Mouse (Mus musculus): ENCODE data around the gene Rarg. TPM values are rescaled to one million over a fixed set of nuclear protein-coding genes. Genes with fewer than 3 reads are reported as not detected.

Rarg gene
- 10 to 100 TPM in 1 of 2 experiments, 1 to 10 TPM in 1; 5.9 to 11.6 TPM for total RNA-seq (2021)
- long read RNA-seq, experiment 1, partial matches to known transcripts = 0 of 8 reads
- long read RNA-seq, experiment 1, other reads (novel, unspliced or antisense) = 2 of 8 reads
- long read RNA-seq, experiment 2, partial matches to known transcripts = 0 of 5 reads
- long read RNA-seq, experiment 2, other reads (novel, unspliced or antisense) = 0 of 5 reads

- DNase-seq (ENCODE audit: low spot score) = no peak
Measured at GRCm38 (mm10) chr15:102257202-102258075, at the start of gene Rarg. Gene Rarg (minus strand): TSS chr15:102257517.

- DNase-seq (ENCODE audit: low spot score) = no peak
Measured at GRCm38 (mm10) chr15:102302542-102302941, 45.2 kb upstream of the Rarg start.

- no peak for DNase-seq (ENCODE audit: low spot score)
Measured at GRCm38 (mm10) chr15:102296368-102297006, 39.2 kb upstream of the Rarg start.

- peak; percentile 94 for DNase-seq (ENCODE audit: low spot score)
Measured at GRCm38 (mm10) chr15:102295633-102296367, 38.5 kb upstream of the Rarg start, which contains the start of gene Espl1. Gene Espl1 (plus strand): TSS chr15:102296266.

GRCm38 (mm10) chr15:102287395-102287794, 30.1 kb upstream of the Rarg start:
- DNase-seq (ENCODE audit: low spot score) = peak; percentile 24

- DNase-seq (ENCODE audit: low spot score) = no peak
Measured at GRCm38 (mm10) chr15:102283648-102284047, 26.3 kb upstream of the Rarg start.

GRCm38 (mm10) chr15:102282463-102283292, 25.4 kb upstream of the Rarg start:
- DNase-seq (ENCODE audit: low spot score) = no peak

- no peak for DNase-seq (ENCODE audit: low spot score)
Measured at GRCm38 (mm10) chr15:102280623-102281022, 23.3 kb upstream of the Rarg start.

GRCm38 (mm10) chr15:102279783-102280520, 22.6 kb upstream of the Rarg start:
- no peak for DNase-seq (ENCODE audit: low spot score)

GRCm38 (mm10) chr15:102279092-102279782, 21.9 kb upstream of the Rarg start, which contains the start of gene Mfsd5:
Gene Mfsd5 (plus strand): TSS chr15:102279454.
- DNase-seq (ENCODE audit: low spot score) = peak; percentile 85

- no peak for DNase-seq (ENCODE audit: low spot score)
Measured at GRCm38 (mm10) chr15:102278726-102279091, 21.4 kb upstream of the Rarg start.

- DNase-seq (ENCODE audit: low spot score) = no peak
Measured at GRCm38 (mm10) chr15:102273982-102274716, 16.8 kb upstream of the Rarg start.

GRCm38 (mm10) chr15:102271441-102271840, 14.1 kb upstream of the Rarg start:
- DNase-seq (ENCODE audit: low spot score) = no peak

GRCm38 (mm10) chr15:102270274-102270960, 13.1 kb upstream of the Rarg start, which contains the start of gene Gm9918:
Gene Gm9918 (plus strand): TSS chr15:102270563.
- DNase-seq (ENCODE audit: low spot score) = no peak

- DNase-seq (ENCODE audit: low spot score) = no peak
Measured at GRCm38 (mm10) chr15:102265548-102265947, 8.2 kb upstream of the Rarg start.

GRCm38 (mm10) chr15:102263037-102263436, 5.7 kb upstream of the Rarg start:
- no peak for DNase-seq (ENCODE audit: low spot score)

GRCm38 (mm10) chr15:102262582-102262981, 5.3 kb upstream of the Rarg start:
- no peak for DNase-seq (ENCODE audit: low spot score)
